Mouse (Mus musculus) lung, embryonic 14.5 days (tissue): ENCODE measurements around the gene Dck. TPM values are rescaled to one million over a fixed set of nuclear protein-coding genes. Genes with fewer than 3 reads are reported as not detected.

Source experiments
- ATAC-seq: fragments of 200-750 bp; cut with Nextera tagmentation; 2 replicates; pipeline ENCODE4 v1.8.0; 2017; ENCODE audit warnings: mild to moderate bottlenecking, moderate TSS enrichment, moderate library complexity; ENCODE audit not compliant: insufficient read depth
- DNase-seq: peaks from one replicate; pipeline ENCODE4 v3.0.0-alpha.2; 2015
- H3K27ac ChIP-seq: fragments of 300-500 bp; sonication (generic); 2 replicates; pipeline ENCODE4 v1.5.1; 2014; ENCODE audit warnings: low read depth, mild to moderate bottlenecking, moderate library complexity
- H3K27me3 ChIP-seq: fragments of 300-500 bp; sonication (generic); 2 replicates; pipeline ENCODE4 v1.6.1; 2014; ENCODE audit warnings: low read length, control low read depth; ENCODE audit not compliant: insufficient read depth
- H3K36me3 ChIP-seq: fragments of 300-500 bp; sonication (generic); 2 replicates; pipeline ENCODE4 v1.6.1; 2014; ENCODE audit warnings: control low read depth; ENCODE audit not compliant: insufficient read depth
- H3K4me1 ChIP-seq: fragments of 300-500 bp; sonication (generic); 2 replicates; pipeline ENCODE4 v1.6.1; 2014; ENCODE audit warnings: antibody characterized with exemption, control low read depth; ENCODE audit not compliant: insufficient read depth
- H3K4me2 ChIP-seq: fragments of 300-500 bp; sonication (generic); 2 replicates; pipeline ENCODE4 v1.6.1; 2014; ENCODE audit warnings: mild to moderate bottlenecking
- H3K4me3 ChIP-seq: fragments of 300-500 bp; sonication (generic); 2 replicates; pipeline ENCODE4 v1.5.1; 2014; ENCODE audit warnings: low read depth, low read length
- H3K9ac ChIP-seq: fragments of 300-500 bp; sonication (generic); 2 replicates; pipeline ENCODE4 v1.6.1; 2014
- H3K9me3 ChIP-seq: fragments of 300-500 bp; sonication (generic); 2 replicates; pipeline ENCODE4 v1.6.1; 2016; ENCODE audit warnings: low read depth, low read length, control low read depth
- CTCF ChIP-seq: IDR thresholded peaks from 2 replicates; pipeline ENCODE4 v1.5.1; 2016; ENCODE audit warnings: antibody characterized with exemption, low read depth
- WGBS: fragments of 180-500 bp; shearing (Covaris S2); extraction: QIAGEN DNeasy Blood & Tissue Kit; methylation state at CpG from one replicate; pipeline ENCODE4 v1.1.7; 2014; 5-methylcytosine and 5-hydroxymethylcytosine counted together
- polyA plus RNA-seq: library from polyadenylated mRNA; unstranded; fragments of >200 nt; fragmentation: Nextera tagmentation; extraction: Ambion mirVana; gene quantifications from 2 replicates; pipeline ENCODE4 v1.2.1, GENCODE M21; 2014

The Dck gene
- polyA plus RNA-seq, 1 experiment from 2014 or later = 61.7 TPM

- no peaks in the 10 kb centered on the region for H3K9me3 ChIP-seq
- no peak overlapping the region for H3K9ac ChIP-seq
- no peak overlapping the region for H3K4me2 ChIP-seq
- 17% methylated on average over 5 of the region's 5 CpGs for WGBS
- no peaks in the 10 kb centered on the region for H3K36me3 ChIP-seq
- ATAC-seq = no peak
- H3K27ac ChIP-seq = no peak overlapping the region
- no peak overlapping the region for H3K4me3 ChIP-seq
- no peak for TF ChIP-seq CTCF
- no peak for DNase-seq
- H3K27me3 ChIP-seq = no peaks in the 10 kb centered on the region
- H3K4me1 ChIP-seq = no peaks in the 10 kb centered on the region
These were observed 41.5 kb downstream of the Dck start for GRCm38 (mm10) chr5:88806278-88806677.

GRCm38 (mm10) chr5:88807342-88807741 is 42.5 kb downstream of the Dck start:
- WGBS = 26% methylated on average over 9 of the region's 9 CpGs
- ATAC-seq (no peak), DNase-seq (no peak)
- Histone ChIP-seq H3K4me3 (no peak overlapping the region), H3K9ac (no peak overlapping the region), H3K4me1 (no peaks in the 10 kb centered on the region), H3K36me3 (no peaks in the 10 kb centered on the region), H3K4me2 (no peak overlapping the region), H3K27ac (no peak overlapping the region), H3K9me3 (no peaks in the 10 kb centered on the region), H3K27me3 (no peaks in the 10 kb centered on the region)
- TF ChIP-seq CTCF = no peak

- H3K4me2 ChIP-seq = no peak overlapping the region
- H3K27me3 ChIP-seq = no peaks in the 10 kb centered on the region
- no peak for ATAC-seq
- no peak for TF ChIP-seq CTCF
- no peak for DNase-seq
- H3K9me3 ChIP-seq = no peaks in the 10 kb centered on the region
- H3K36me3 ChIP-seq = no peaks in the 10 kb centered on the region
- H3K27ac ChIP-seq = no peak overlapping the region
- H3K4me3 ChIP-seq = no peak overlapping the region
- no peak overlapping the region for H3K9ac ChIP-seq
- 62% methylated on average over 2 of the region's 2 CpGs for WGBS
- no peaks in the 10 kb centered on the region for H3K4me1 ChIP-seq
These were observed 48.4 kb downstream of the Dck start for GRCm38 (mm10) chr5:88813188-88813587.

GRCm38 (mm10) chr5:88814552-88814951 is 49.8 kb downstream of the Dck start:
- H3K27ac ChIP-seq = no peak overlapping the region
- no peak for ATAC-seq
- no peak for TF ChIP-seq CTCF
- no peaks in the 10 kb centered on the region for H3K27me3 ChIP-seq
- no peaks in the 10 kb centered on the region for H3K4me1 ChIP-seq
- H3K9ac ChIP-seq = no peak overlapping the region
- DNase-seq = no peak
- H3K4me3 ChIP-seq = no peak overlapping the region
- no peak overlapping the region for H3K4me2 ChIP-seq
- no peaks in the 10 kb centered on the region for H3K9me3 ChIP-seq
- H3K36me3 ChIP-seq = no peaks in the 10 kb centered on the region
- 74% methylated on average over 4 of the region's 4 CpGs for WGBS

- 79% methylated on average over 1 of the region's 1 CpGs for WGBS
- H3K4me1 ChIP-seq = no peaks in the 10 kb centered on the region
These were observed 56.7 kb downstream of the Dck start for GRCm38 (mm10) chr5:88821542-88821941.

GRCm38 (mm10) chr5:88824838-88825237 is 60.0 kb downstream of the Dck start:
- WGBS = 78% methylated on average over 10 of the region's 10 CpGs
- no peak for ATAC-seq
- TF ChIP-seq CTCF = no peak

More at GRCm38 (mm10) chr5:88821542-88821941, 56.7 kb downstream of the Dck start:
- Histone ChIP-seq H3K27me3 (no peaks in the 10 kb centered on the region), H3K4me2 (no peak overlapping the region), H3K36me3 (no peaks in the 10 kb centered on the region), H3K9ac (no peak overlapping the region), H3K9me3 (no peaks in the 10 kb centered on the region), H3K4me3 (no peak overlapping the region), H3K27ac (no peak overlapping the region)
- no peak for DNase-seq
- no peak for ATAC-seq
- no peak for TF ChIP-seq CTCF

GRCm38 (mm10) chr5:88829835-88830571 is 65.2 kb downstream of the Dck start:
- ATAC-seq = no peak
- H3K4me1 ChIP-seq = no peaks in the 10 kb centered on the region
- no peak overlapping the region for H3K4me3 ChIP-seq
- no peaks in the 10 kb centered on the region for H3K27me3 ChIP-seq
- no peaks in the 10 kb centered on the region for H3K9me3 ChIP-seq
- no peak for TF ChIP-seq CTCF
- H3K36me3 ChIP-seq = no peaks in the 10 kb centered on the region
- DNase-seq = no peak
- H3K4me2 ChIP-seq = no peak overlapping the region
- H3K9ac ChIP-seq = no peak overlapping the region
- no peak overlapping the region for H3K27ac ChIP-seq
- WGBS = 76% methylated on average over 8 of the region's 8 CpGs

More at GRCm38 (mm10) chr5:88824838-88825237, 60.0 kb downstream of the Dck start:
- no peaks in the 10 kb centered on the region for H3K9me3 ChIP-seq
- no peak for DNase-seq
- no peaks in the 10 kb centered on the region for H3K27me3 ChIP-seq
- H3K4me2 ChIP-seq = no peak overlapping the region
- no peak overlapping the region for H3K9ac ChIP-seq
- no peaks in the 10 kb centered on the region for H3K4me1 ChIP-seq
- no peak overlapping the region for H3K27ac ChIP-seq
- H3K4me3 ChIP-seq = no peak overlapping the region
- H3K36me3 ChIP-seq = no peaks in the 10 kb centered on the region

- Histone ChIP-seq H3K4me2 (no peak overlapping the region), H3K4me3 (no peak overlapping the region), H3K36me3 (no peaks in the 10 kb centered on the region), H3K27ac (no peak overlapping the region), H3K9ac (no peak overlapping the region), H3K4me1 (no peaks in the 10 kb centered on the region), H3K9me3 (no peaks in the 10 kb centered on the region), H3K27me3 (no peaks in the 10 kb centered on the region)
- TF ChIP-seq CTCF = no peak
- 54% methylated on average over 4 of the region's 4 CpGs for WGBS
- ATAC-seq (no peak), DNase-seq (no peak)
These were observed 66.1 kb downstream of the Dck start for GRCm38 (mm10) chr5:88830880-88831279.
